Mouse (Mus musculus): ENCODE data around the gene Tbr1.

The Tbr1 gene

GRCm38 (mm10) chr2:61802656-61803251 is at the start of gene Tbr1:
Gene Tbr1, plus strand, starts transcription at chr2:61802930.
- no peak for DNase-seq (ENCODE audit: low spot score in 2 of 2)

GRCm38 (mm10) chr2:61754989-61755388 is 47.7 kb upstream of the Tbr1 start:
- no peak for DNase-seq (ENCODE audit: low spot score in 2 of 2)

GRCm38 (mm10) chr2:61759234-61759855 is 43.4 kb upstream of the Tbr1 start:
- no peak for DNase-seq (ENCODE audit: low spot score in 2 of 2)

- DNase-seq (ENCODE audit: low spot score in 2 of 2): no peak
Observed at GRCm38 (mm10) chr2:61760044-61760443, 42.7 kb upstream of the Tbr1 start.

- DNase-seq (ENCODE audit: low spot score in 2 of 2): no peak
Observed at GRCm38 (mm10) chr2:61764470-61765105, 38.1 kb upstream of the Tbr1 start.

- DNase-seq (ENCODE audit: low spot score in 2 of 2): no peak
Observed at GRCm38 (mm10) chr2:61765526-61765925, 37.2 kb upstream of the Tbr1 start.

DNA sequence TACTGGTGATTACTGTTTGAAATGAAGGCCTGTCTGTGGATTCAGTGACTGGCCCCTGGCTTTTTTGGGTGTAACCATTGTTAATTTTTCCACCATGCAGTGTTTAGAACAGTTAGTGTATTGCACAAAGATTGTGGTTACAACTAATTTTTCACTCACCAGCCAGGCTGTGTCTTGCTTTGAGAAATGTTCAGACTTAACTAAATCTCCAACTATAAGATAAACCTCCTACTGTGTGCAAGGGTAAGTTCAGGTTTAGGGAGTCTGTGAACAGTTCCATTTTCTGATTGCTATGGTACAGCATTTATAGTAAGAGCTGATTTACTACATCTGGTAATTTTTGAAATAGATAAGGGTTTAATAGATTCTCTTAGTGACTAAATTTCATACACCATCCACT is 21.9 kb upstream of the Tbr1 start:
- DNase-seq (ENCODE audit: low spot score in 2 of 2): no peak

GRCm38 (mm10) chr2:61794960-61795359 is 7.8 kb upstream of the Tbr1 start:
- DNase-seq (ENCODE audit: low spot score in 2 of 2): no peak

GRCm38 (mm10) chr2:61798048-61798447 is 4.7 kb upstream of the Tbr1 start:
- DNase-seq (ENCODE audit: low spot score in 2 of 2): no peak

GRCm38 (mm10) chr2:61803443-61804367 is 975 bp downstream of the Tbr1 start:
- no peak for DNase-seq (ENCODE audit: low spot score in 2 of 2)

DNA sequence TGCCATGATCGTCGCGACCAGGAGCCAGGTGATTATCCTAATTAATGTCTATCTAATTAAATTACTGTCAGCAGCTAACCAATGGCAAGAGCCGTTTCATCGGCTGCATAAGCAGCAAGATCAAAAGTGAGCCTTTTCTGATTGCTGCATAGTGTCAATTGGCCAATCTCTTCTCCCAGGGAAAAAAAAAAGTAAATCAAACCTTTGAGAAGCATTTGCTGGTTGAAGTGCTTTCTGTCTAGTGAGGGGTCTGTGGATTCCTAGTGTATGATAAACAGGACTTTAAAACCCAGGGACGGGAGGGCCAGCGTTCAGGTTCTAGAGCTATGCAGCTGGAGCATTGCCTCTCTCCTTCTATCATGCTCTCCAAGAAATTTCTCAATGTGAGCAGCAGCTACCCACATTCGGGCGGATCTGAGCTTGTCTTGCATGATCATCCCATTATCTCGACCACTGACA is 1.7 kb downstream of the Tbr1 start:
- no peak for DNase-seq (ENCODE audit: low spot score in 2 of 2)

DNA sequence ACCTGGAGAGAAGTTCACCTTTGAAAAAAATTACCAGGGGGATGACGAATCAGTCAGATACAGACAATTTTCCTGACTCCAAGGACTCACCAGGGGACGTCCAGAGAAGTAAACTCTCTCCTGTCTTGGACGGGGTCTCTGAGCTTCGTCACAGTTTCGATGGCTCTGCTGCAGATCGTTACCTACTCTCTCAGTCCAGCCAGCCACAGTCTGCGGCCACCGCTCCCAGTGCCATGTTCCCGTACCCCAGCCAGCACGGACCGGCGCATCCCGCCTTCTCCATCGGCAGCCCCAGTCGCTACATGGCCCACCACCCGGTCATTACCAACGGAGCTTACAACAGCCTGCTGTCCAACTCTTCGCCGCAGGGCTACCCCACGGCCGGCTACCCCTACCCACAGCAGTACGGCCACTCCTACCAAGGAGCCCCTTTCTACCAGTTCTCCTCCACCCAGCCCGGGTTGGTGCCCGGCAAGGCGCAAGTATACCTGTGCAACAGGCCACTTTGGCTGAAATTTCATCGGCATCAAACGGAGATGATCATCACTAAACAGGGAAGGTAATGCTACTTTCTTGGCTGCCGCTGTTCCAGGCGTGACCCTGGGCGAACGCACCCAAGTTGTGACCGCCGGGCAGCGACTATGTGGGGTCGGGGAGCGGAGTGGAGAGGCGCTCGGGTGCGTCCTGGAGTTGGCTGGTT is 2.3 kb downstream of the Tbr1 start:
- no peak for DNase-seq (ENCODE audit: low spot score in 2 of 2)

DNA sequence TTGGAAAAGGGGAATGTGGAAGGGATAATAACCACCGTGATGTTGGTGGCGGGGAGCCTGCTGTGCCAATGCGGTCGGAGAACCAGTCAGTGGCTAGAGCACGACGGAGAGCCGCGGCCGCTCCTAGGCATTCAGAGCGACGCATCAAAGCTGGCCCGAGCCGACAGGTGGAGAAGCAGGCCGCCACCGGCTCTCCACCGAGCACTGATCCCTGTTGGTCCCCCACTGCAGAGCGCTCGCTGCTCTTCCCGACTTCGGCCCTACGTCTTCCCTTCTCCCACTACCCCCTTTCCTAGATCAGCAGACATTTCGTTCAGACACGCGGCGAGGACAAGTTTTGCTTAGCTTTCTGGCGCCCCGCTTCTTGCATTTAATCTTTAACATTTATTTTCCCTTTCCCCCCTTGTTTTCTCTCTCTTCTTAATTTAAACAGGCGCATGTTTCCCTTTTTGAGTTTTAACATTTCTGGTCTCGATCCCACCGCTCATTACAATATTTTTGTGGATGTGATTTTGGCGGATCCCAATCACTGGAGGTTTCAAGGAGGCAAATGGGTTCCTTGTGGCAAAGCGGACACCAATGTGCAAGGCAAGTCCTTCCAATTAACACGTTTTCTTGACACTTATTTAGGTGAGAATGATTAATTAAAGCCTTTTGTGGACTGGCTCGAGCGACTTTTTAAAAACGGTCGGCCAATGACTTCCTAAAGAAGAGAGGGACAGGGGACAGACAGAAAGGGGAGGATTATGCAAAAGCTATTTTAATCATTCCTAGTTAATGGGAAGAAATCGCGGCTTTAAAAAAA is 3.0 kb downstream of the Tbr1 start:
- DNase-seq (ENCODE audit: low spot score in 2 of 2): no peak

GRCm38 (mm10) chr2:61806346-61806825 is 3.7 kb downstream of the Tbr1 start:
- DNase-seq (ENCODE audit: low spot score in 2 of 2): no peak

GRCm38 (mm10) chr2:61807151-61807550 is 4.4 kb downstream of the Tbr1 start:
- peak in 1 of 2 experiments; percentile 53 for DNase-seq (ENCODE audit: low spot score in 2 of 2)

- DNase-seq (ENCODE audit: low spot score in 2 of 2): no peak
Observed at GRCm38 (mm10) chr2:61807781-61808180, 5.1 kb downstream of the Tbr1 start.

- no peak for DNase-seq (ENCODE audit: low spot score in 2 of 2)
Observed at GRCm38 (mm10) chr2:61808776-61809175, 6.0 kb downstream of the Tbr1 start.

DNA sequence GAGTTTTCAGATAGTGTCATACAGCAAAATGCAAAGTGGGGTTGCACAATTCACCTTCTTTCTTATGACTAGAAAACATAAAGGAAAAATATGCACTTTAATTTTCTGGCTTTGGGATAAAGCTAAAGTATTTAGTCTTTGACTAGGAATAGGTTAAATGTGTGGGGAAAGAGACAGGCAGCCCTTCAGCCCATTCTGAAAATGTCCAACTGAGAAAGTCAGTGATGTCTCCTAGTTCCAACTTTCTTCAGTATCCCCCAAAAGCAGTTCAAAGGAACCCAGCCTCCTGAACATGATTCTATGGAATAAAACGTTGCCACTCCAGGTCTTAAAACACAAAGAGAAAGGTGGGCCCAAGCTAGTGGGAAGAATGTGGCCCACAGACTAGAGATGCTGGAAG is 6.7 kb downstream of the Tbr1 start:
- DNase-seq (ENCODE audit: low spot score in 2 of 2): no peak

DNA sequence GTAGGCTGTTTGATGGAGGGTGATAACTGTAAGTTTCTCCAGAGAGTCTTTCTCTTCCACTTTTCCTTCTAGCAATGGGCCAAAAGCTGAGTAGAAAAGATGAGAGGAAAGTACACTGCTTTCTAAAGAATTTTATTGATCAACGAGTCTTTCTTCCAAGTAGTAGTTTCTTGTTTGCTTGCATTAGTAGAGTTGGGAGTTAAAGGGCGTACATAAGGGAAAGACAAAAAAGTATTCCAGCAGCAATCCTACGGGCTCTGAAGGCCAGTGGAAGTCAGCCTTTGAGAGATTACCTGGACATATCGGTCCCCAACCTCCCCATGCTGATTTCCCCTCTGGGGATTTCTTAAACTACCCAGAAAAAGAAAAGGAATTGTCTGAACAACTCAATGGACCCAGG is 8.0 kb downstream of the Tbr1 start:
- no peak for DNase-seq (ENCODE audit: low spot score in 2 of 2)

- no peak for DNase-seq (ENCODE audit: low spot score in 2 of 2)
Observed at GRCm38 (mm10) chr2:61811163-61811506, 8.4 kb downstream of the Tbr1 start.

Data from cerebellum, postnatal 4 days (tissue).